In genomic region chr9:41524591-41524990, GRCm38 (mm10) we compare ENCODE assay signal across 10 mouse cellular contexts.
DNase-seq lines count a peak whose midpoint lies in the region; ATAC-seq and TF ChIP-seq lines count a peak whose summit lies in the region.
"Had no signal": no experiment of that assay in that cellular context is flagged by ENCODE, and none has a peak within 500 bp of the region (broad histone marks: within the 10 kb centered on the region; RNA-seq: fewer than 3 reads in every experiment).

No protein-coding gene starts in this region.

- no peak for TF ChIP-seq CTCF in forebrain, postnatal 0 days (IDR thresholded peaks at IDR 0.05; ENCODE audit: low read depth)

- no peak for DNase-seq in midbrain, embryonic 10.5 days (ENCODE audit: low spot score)
- no peak for DNase-seq in midbrain, embryonic 11.5 days (ENCODE audit: low spot score, missing footprints)
- peak; percentile 81 for DNase-seq in forebrain, postnatal 0 days
- peak; percentile 25 to 34 for DNase-seq in left cerebral cortex, adult 9 months (ENCODE audit: low spot score in 2 of 2)
- no peak for DNase-seq in adrenal gland, adult 8-10 months
- DNase-seq in kidney, postnatal 10 days = no peak
- DNase-seq in adrenal gland, adult (ENCODE audit: inconsistent age in 2 of 2, low spot score in 1 of 2) = no peak
- DNase-seq: embryo, embryonic 11 days had no signal

- no peak overlapping the region for H3K9ac ChIP-seq in midbrain, embryonic 11.5 days (ENCODE audit: low read length)
- H3K9ac ChIP-seq in forebrain, postnatal 0 days = 0 out of 2 replicates have a peak overlapping the region, but pooled peaks have one; percentile 10
- no peak overlapping the region for H3K9ac ChIP-seq in stomach, embryonic 15.5 days

- H3K4me1 ChIP-seq in midbrain, embryonic 10.5 days = peaks cover 26% of the 10 kb centered on the region
- peaks cover 11% of the 10 kb centered on the region for H3K4me1 ChIP-seq in midbrain, embryonic 11.5 days (ENCODE audit: control insufficient read depth, insufficient read depth, low read length)
- peaks cover 20% of the 10 kb centered on the region for H3K4me1 ChIP-seq in forebrain, postnatal 0 days (ENCODE audit: insufficient read depth)
- H3K4me1 ChIP-seq in stomach, embryonic 15.5 days = peaks cover 12% of the 10 kb centered on the region

- H3K27ac ChIP-seq in midbrain, embryonic 10.5 days (replicated peaks) = peak overlapping the region; percentile 69
- no peak overlapping the region for H3K27ac ChIP-seq in midbrain, embryonic 11.5 days (ENCODE audit: low read depth, low read length)
- peak overlapping the region; percentile 85 for H3K27ac ChIP-seq in forebrain, postnatal 0 days (ENCODE audit: low read depth, low read length)
- peak overlapping the region; percentile 77 for H3K27ac ChIP-seq in stomach, embryonic 15.5 days
- H3K27ac ChIP-seq: macrophage had no signal

- H3K4me2 ChIP-seq in midbrain, embryonic 11.5 days = no peak overlapping the region
- no peak overlapping the region for H3K4me2 ChIP-seq in forebrain, postnatal 0 days (ENCODE audit: low read depth)
- H3K4me2 ChIP-seq in stomach, embryonic 15.5 days = no peak overlapping the region

- no peak overlapping the region for H3K4me3 ChIP-seq in midbrain, embryonic 10.5 days
- no peak overlapping the region for H3K4me3 ChIP-seq in midbrain, embryonic 11.5 days (ENCODE audit: low read depth, low read length)
- H3K4me3 ChIP-seq in forebrain, postnatal 0 days (ENCODE audit: low read depth, low read length) = no peak overlapping the region
- H3K4me3 ChIP-seq in stomach, embryonic 15.5 days (replicated peaks) = no peak overlapping the region

- no peak for ATAC-seq in midbrain, embryonic 11.5 days (ENCODE audit: low FRiP score)
- ATAC-seq in forebrain, postnatal 0 days = peak; percentile 94
- no peak for ATAC-seq in stomach, embryonic 15.5 days (ENCODE audit: insufficient read depth, low FRiP score, low read depth)

- no peaks in the 10 kb centered on the region for H3K9me3 ChIP-seq in midbrain, embryonic 10.5 days (replicated peaks)
- H3K9me3 ChIP-seq in midbrain, embryonic 11.5 days (ENCODE audit: control insufficient read depth, low read length) = no peaks in the 10 kb centered on the region
- H3K9me3 ChIP-seq in forebrain, postnatal 0 days (ENCODE audit: low read length) = no peaks in the 10 kb centered on the region
- H3K9me3 ChIP-seq in stomach, embryonic 15.5 days = no peaks in the 10 kb centered on the region

- H3K27me3 ChIP-seq in midbrain, embryonic 10.5 days (ENCODE audit: low read depth, poor library complexity, severe bottlenecking) = no peaks in the 10 kb centered on the region
- H3K27me3 ChIP-seq in midbrain, embryonic 11.5 days (ENCODE audit: control insufficient read depth, insufficient read depth, low read length) = no peaks in the 10 kb centered on the region
- no peaks in the 10 kb centered on the region for H3K27me3 ChIP-seq in forebrain, postnatal 0 days (ENCODE audit: insufficient read depth, low read length)
- H3K27me3 ChIP-seq in stomach, embryonic 15.5 days (replicated peaks) = no peaks in the 10 kb centered on the region

- 86% methylated on average over 7 of the region's 7 CpGs for WGBS in midbrain, embryonic 10.5 days
- 81% methylated on average over 7 of the region's 7 CpGs for WGBS in midbrain, embryonic 11.5 days
- 20% methylated on average over 7 of the region's 7 CpGs for WGBS in forebrain, postnatal 0 days
- 39% methylated on average over 7 of the region's 7 CpGs for WGBS in stomach, embryonic 15.5 days

- peaks cover 40% of the 10 kb centered on the region for H3K36me3 ChIP-seq in midbrain, embryonic 10.5 days
- H3K36me3 ChIP-seq in midbrain, embryonic 11.5 days (ENCODE audit: control insufficient read depth, insufficient read depth, low read length) = no peaks in the 10 kb centered on the region
- H3K36me3 ChIP-seq in forebrain, postnatal 0 days (ENCODE audit: insufficient read depth) = no peaks in the 10 kb centered on the region
- H3K36me3 ChIP-seq in stomach, embryonic 15.5 days = no peaks in the 10 kb centered on the region

Comparison
In these comparisons a context has a peak if more than half of its experiments do, and no peak if none do; other contexts are left out.
1. DNase-seq: peak in forebrain, postnatal 0 days (single experiment) and left cerebral cortex, adult 9 months (2 of 2); none in midbrain, embryonic 10.5 days (single experiment), midbrain, embryonic 11.5 days (single experiment), adrenal gland, adult 8-10 months (single experiment), kidney, postnatal 10 days (single experiment) and adrenal gland, adult (0 of 2).